Mouse (Mus musculus): Measurements from ENCODE around the gene Rnf208.

- TF ChIP-seq POLR2A (IDR thresholded peaks at IDR 0.05; ENCODE audit: low read depth, low read length) (no peak), CTCF (IDR thresholded peaks at IDR 0.05; ENCODE audit: extremely low read depth, insufficient read length, insufficient replicate concordance, low read depth, low read length) (no peak)
Observed at GRCm38 (mm10) chr2:25200631-25201030, 41.4 kb upstream of the Rnf208 start.

All from small intestine, adult 2 months (tissue).